Mouse (Mus musculus) adrenal gland, adult (tissue): ENCODE measurements at regions not wholly inside any gene's neighbourhood (a gene's known extent, or its start where the extent isn't known, plus 50 kb on each side); places are given as distances from the start of the nearest gene placed in this dataset.
"Not testable (repeated sequence)": the region's sequence is repeated elsewhere in the genome, so short reads cannot be mapped to it uniquely, and the experiment has no call there.

Source experiments
- DNase-seq, 2 experiments: peaks; one replicate each; pipeline ENCODE4 v3.0.0; 2022 to 2023; ENCODE audit warnings: low spot score in 1 of 2; ENCODE audit not compliant: inconsistent age in 2 of 2

DNA sequence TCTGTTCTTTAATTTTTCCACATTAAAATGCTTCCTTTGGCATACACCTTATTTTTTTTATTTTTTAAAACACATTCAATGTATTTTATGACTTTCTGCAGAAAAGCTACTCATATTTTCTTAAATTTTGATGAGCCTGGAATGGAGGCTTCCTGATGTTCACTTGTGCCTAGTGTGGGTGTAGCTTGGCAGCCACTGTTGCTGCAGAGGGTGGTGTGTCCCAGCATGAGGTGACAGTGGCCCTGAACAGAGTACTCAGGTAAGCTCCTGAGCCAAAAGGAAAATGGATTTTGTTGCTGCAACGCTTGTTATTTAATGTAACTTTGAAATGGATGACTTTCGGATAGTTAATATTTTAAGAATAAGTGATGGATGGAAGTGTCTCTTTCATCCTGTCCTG is 170.6 kb downstream of the Eipr1 start:
- no peak for DNase-seq

DNA sequence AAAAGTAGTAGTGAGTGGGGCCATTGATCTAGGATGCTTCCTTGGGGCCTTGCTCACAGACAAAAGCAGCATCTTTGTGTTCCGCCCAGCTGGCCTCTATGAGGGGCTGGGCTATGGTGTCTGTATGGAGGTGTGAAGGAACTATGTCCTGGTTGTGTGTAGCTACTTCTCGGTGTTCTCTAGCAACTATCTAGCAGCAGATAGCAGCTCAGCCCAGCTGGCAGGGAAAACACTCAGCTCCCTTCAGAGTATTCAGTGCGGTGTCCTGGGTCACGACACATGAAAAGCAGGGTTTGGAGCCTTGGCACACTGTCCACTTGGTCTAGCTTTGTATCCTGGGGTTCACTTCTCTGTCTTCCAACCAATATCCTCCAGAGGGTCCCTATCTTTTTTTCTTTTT is 173.6 kb downstream of the Eipr1 start:
- no peak for DNase-seq

DNA sequence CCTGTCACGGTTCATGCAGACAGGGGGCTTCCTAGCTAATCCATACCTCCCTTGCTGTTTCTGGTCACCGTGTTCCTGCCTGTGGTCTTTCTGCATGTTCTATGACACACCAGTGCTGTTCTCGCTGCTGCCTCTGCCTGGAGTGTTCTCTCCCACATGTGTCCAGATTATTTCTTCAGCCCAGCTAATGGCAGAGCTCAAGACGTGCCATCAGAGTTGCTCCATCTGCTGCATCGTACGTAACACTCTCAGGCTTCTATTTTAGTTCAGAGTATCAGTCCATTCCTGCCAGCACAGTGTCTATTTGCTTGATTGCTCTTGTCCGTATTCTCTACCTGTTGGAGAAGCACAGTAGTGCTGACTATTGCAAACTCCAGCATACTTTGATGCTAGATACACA is 188.3 kb downstream of the Eipr1 start:
- DNase-seq, result no peak

DNA sequence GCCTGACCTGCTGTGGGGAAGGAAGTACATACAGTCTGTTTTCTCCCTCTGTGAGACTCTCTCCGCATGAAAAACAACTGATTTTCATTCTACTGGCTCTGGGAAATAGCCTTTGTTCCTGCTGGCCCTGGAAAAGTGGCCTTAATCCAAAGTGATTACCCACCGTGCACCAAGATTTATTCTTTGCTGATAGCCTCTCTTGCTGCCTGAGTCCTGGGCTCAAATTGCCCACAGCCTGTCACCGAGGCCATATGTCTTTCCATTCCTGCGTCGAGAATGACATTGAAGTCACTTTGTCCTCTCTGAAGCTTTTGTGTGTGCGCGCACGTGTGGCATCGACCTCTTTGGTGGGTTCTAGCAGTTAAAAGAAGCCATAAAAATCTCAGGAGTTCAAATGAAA is 197.3 kb downstream of the Eipr1 start:
- peak; percentile 38 to 80 for DNase-seq

DNA sequence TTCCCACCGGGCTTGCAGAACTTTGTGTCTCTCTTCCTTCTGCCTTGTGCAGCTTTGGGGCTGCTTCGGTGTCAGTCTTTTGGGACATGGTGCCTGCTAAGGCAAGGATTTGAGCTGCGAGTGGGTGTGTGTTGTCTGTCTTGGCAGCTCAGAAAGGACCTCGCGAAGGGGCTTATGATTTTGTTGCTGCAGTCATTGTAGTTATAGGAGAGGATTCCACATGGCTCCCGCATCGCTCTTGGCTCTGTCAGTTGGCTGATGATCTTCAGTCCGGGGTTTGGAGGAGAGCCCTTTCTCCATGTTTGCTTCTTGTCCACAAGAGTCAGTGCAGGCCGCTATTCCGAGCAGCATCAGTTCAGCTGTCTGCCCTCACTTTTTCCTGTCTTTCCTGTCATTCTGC is 197.7 kb downstream of the Eipr1 start:
- DNase-seq, result no peak

DNA sequence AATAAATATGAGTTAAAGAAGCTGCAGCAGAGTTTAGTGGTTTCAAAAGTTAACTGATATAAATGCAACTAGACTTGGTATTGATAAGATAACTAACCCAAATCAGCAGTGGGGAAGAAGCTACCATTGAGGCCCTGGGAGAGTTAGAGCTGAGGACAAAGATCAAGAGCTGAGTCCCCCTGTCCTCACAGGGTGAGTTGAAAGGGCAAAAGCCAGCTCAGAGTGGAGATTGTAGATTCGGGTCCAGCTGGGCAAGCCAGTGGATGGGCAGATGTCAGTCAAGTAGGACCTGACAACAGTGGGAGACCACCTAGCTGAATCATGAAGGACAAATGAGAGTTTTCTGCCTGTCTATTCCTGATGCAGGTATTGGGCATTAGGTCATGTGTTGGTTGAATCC is 205.6 kb downstream of the Eipr1 start:
- no peak for DNase-seq

DNA sequence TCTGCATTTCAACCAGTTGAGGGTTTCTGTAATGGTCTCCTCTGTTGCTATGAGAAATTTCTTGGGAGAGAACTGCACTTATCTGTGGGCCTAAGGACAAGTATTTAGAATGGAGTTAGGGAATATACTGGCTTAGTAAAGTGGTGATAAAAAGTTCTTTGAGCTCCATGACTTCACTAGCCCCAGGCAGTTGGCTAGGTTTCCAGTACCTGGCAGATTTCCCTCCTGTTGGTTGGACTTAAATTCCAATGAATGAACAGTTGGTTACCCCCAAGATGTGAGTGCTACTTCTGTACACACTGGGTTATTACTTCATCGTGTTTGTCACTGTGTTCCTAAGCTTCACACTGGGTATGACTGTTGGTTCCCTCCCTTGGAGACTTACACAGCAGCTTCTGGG is 207.1 kb downstream of the Eipr1 start:
- DNase-seq, result no peak

DNA sequence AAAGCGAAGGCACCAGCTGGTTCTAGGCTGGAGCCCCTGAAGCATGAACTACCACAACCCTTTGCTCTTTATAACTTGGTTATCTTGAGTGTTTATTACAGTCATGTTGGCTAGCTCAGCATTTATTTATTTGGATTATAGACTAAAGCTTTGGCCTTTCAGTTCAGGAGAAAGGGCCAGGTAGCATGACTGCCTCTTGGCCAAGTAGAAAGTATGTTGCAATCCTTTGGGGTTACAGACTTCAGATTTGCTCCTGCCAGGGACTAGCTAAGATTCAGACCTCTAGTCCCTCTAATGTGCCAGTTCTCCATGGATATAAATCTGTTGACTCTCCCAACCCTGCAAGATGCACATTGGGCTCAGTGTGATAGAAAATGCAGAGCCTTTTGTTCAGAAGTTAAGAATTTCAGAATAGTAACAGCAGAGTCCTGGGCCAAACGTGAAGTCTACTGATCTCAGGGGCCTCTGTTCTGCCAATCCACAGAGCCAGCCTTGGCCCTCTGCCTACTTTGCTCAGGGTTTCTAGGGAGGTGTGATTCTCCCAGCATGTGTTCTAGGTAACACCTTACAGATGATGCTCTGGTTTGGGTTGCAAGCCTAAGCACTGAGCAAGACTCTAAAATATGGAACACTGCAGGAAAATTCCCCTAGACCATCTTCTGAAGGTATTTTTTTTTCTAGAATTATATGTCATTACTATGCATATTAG is 218.2 kb downstream of the Eipr1 start:
- DNase-seq, result no peak

DNA sequence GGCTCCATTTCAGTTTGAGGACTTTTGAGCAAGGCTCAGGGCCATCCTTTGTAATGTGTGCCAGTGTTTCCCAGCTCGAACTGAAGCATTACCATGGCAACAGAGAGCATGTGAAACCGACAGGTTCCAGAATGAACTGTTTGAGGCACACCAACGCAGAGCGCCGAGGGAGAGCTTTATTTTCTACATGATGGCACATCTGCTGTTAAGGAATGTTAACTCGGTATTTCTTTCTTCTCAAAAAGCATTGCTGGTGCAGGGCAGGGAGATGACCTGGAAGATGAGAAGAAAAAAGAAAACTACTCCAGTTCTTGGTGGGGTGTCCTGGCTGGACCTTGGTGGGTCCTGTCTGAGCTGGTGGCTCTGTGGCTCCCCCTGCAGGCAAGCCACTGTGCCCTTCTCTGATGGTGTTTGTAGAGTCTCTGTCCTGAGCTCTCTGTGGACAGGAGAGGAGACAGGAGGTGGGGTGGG is 223.0 kb downstream of the Eipr1 start:
- peak; percentile 37 to 81 for DNase-seq

DNA sequence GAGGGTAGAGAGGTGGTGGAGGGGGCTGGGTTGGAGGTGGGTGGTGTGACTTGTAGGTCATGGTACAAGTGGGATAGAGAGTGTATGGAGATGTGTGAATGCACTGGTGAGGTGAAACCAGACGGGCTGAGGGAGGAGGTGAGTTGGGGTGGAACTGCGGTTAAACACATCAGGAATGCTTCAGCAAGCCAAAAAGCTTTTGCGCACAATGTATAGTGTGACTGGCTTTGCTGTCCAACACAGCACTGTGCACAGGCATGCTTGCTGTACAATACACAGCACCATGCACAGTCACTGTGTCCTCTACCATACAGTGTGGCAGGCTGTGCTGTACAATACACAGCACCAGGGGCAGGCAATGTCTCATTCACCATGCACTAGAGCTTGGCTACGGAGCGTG is 223.6 kb downstream of the Eipr1 start:
- no peak for DNase-seq

DNA sequence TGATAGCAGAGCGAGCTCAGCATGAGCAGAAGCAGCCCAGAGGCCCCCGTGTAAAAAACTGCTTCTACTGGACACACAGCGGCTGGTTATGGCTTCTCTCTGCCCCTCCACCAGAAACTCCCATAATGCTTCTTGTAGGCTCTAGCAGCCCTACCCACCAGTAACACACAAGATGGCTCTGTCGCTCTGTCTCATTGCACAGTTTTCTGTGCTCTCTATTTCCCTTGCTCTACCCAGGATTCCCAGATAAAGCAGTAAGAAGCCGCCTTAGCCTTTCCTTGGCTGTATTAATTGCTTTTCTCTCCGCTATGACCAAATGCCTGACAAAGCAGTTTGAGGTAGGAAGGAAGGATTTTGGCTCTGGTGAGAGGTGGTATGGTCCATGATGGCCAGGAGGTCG is 228.1 kb downstream of the Eipr1 start:
- no peak for DNase-seq

DNA sequence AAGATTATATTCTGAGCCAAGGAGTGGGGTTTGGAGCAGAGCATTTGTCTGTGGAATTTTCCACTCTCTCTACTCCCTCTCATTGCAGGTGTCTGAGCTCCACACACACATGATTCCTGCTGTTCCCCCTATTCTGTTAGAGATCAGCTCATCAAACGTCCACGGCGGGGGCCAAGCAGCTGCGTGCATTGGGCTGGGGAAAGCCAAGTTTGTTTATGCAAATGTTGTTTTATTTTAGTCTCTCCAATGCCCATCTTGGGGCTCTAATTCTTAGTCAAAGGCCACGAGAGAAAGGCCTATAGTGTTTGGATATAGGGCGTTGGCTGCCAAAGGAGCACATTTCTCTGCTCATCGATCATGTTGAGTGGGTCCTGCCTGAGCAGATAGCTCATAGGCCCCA is 234.6 kb downstream of the Eipr1 start:
- DNase-seq, result no peak

DNA sequence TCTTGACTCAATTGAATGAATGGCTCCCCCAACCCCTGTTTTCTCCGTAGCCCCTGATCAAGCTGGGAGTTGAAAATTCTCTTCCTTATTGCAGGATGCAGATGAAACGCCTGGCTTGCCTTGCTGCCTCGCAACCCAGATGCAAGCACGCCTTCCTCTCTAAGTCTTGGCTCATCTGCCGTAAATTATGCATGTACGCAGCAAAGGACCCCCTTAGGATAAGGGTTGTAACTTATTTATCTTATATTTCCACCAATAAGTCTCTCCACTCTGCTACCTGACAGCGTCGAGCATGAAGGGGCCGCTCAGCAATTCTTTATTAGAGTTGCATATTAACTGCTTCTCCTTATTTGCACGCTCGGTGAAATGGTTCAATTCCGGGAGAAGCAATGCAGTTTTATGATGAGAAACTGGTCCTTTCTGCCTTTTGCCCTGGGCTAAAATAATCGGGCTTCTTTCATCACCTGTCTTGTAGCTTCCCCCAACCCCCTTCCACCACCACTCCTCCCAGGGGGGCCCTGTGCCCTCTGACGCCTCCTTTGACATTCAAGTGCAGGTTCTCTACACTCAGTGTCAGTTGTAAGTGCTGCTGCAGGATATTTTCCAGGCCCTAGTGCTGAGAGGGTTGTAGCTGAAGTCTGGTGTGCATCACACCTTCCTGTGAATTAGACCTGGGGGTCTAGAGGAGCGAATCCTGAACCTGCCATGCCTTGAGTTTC is 246.0 kb downstream of the Eipr1 start:
- no peak for DNase-seq

DNA sequence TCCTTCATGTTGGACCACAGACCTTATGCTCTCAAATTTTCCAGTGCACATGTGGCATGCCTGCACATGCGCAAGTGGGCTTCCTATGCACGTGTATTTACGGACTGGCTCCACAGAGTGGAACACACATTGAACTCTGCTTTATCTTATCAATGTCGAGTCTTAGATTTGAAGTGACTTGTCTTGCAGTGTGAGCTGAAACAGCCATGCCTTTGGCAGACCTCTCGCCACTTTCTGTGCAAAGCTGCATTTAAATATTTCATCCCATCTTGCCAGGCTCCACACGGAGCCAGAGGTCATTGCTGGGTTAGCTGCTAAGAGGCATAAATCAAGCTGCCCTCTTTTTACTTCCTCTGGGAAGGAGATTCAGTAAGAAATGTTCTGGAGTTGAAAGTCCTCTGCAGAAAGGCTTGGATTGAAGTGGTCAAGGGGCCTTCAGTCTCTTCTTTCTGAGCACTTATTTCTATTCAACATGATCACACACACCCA is 248.4 kb downstream of the Eipr1 start:
- DNase-seq, result peak; percentile 14 to 51

DNA sequence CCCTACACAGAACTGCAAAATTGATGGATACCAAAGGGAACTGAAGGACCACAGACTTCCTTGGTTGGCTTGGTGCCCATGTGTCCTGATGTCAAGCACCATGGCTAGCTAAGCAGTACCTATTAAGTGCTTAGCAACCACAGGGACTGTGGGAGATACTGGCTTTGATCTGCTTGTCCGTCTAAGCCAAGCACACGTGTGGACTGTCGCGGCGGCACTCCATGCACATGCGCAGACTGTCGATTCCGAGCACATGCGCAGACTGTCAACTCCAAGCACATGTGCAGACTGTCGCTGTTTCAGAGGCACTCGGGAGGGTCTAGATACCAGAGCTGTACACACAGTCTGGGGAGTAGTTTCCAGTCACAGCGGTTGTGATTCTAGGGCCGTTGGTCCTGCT is 252.9 kb downstream of the Eipr1 start:
- no peak for DNase-seq

DNA sequence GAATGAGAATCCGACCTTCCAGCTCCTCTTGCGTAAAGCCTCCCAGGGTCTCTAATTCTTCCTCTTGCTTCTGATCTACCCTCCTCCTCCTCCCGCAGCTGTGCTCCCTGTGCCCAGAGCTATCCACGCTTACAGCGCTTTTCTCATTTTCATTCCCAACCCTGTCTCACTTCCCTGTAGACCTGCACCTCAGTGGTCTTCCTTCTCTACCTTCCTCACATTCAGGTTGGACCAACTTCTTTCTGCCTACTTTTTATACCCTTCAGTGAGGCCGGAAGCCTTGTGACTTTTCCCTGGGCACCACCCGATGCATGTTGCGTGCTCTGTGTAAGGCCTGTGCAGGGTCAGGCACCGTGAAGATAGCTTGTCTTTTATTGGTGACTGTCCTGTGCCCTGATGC is 263.0 kb downstream of the Eipr1 start:
- DNase-seq, result no peak

DNA sequence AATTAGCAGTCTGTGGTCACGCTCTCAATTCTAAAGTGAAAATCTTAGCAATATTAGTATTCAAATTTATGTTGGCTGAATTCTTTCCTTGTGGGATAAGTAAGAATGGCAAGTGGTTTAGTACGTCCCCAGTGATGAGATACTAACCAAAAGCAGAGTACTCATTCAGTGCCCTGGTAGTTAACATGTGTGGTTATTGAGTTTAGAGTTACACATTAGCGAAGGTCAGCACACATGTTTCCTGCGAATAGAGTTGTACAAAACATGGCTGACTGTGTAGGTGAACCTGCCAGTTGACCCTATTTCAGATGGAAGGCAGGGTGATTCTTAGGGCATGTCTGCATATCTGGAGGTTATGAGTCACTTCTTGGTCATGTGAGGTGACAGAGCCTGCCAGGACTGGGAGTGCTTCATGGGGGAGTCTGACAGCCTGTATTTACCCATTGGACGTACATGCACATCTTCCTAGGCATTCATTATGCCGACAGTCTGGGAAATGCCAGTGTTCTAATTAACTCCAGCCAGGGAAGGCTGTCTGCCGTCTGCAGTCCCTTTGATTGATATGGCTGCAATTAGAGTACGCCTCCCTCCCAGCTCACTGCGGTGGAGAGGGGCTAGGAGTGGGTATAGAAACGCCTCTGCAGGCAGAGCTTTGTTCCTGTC is 263.7 kb downstream of the Eipr1 start:
- DNase-seq, result peak; percentile 62 to 68

DNA sequence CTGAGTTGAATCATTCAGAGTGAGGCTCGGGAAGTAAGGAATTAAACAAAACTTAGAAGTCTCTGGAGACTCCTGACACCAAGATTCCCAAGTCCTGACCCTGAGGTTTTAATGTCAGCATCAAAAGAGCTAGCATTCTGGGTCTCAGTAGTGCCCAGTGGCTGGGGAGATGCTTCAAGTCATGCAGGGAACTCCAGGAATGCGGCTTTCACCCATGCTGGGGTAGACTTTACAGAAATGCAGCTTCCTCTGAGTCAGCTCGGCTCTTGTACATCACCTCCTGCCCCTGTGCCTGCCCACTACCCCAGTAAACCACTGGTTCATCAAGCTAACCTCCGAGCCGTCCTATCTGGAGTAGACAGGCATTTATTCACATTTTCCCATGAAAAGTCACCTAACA is 269.5 kb downstream of the Eipr1 start:
- DNase-seq, result no peak

DNA sequence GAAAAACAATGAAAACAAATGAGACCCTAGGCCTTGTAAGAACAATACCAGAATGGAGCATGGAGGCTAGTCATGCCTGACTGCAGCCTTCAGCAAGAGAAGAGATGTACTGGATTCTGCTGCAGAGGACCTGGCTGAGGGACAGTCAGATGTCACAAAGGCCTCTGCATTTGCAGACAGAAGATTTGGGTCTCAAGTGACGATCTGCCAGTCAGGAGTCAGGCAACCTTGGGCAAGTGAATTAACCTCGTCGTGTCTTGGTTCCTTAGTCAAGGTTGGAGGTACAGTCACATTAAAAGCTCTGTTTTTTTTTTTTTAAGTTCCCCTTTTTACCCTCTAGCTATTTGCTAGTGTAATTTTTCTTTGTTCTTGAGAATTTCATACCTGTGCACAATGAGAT is 276.6 kb downstream of the Eipr1 start:
- DNase-seq, result no peak

DNA sequence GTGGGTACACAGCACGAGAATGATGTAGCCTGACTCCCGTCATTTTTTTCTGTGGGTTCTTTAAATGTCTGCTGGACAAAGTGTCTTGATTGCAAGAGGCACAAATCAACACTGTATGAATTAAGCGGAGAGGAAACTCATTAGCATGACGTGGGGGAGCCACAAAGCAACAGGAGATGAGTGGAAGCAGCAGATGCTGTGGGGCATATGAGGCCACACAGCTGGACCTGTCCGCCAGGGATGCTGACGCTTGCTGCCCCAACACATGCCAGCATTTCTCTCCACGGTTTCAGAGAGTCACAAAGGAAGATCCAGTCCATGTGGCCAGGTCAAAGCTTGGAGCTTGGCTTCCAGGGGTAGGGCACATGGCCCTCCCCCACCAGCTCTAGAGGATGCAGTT is 277.9 kb downstream of the Eipr1 start:
- no peak for DNase-seq

DNA sequence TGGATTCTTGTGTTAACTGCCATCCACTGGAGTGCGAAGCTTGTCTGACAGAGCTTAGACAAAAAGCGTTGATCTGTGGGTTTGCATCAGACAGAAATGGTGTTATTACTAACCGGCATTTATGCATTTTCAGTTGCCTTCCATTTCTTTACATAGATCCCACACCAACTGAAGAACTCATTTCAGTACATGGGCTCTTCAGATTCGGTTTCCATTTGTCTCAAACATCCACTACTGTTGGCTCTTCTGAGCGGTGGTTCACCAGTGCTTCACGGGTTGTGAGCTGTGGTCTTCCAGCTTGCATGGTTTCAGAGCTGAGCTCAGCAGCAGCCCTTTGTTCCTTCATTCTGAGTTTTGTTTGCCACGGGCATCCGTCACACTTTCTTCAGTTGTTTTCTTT is 294.4 kb downstream of the Eipr1 start:
- no peak for DNase-seq

DNA sequence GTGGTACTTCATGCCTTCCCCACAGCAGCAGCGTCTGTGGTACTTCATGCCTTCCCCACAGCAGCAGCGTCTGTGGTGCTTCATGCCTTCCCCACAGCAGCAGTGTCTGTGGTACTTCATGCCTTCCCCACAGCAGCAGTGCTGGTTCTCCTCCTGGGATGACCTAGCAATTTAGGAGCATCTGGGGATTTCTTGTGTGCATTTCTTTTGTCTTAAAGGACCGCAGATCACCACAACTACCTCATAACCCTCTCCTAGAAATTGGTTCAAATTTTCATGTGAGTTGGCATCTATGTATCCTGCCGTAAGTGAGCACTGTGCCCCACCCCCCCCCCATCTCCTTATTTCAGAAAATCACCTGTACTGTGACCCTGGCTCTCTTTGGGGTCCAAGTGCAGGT is 297.0 kb downstream of the Eipr1 start:
- DNase-seq, result not testable (repeated sequence)
